In genomic region chr3:60765079-60765478, GRCm38 (mm10) we compare ENCODE assay signal across 29 mouse cellular contexts.
DNase-seq lines count a peak whose midpoint lies in the region; ATAC-seq and TF ChIP-seq lines count a peak whose summit lies in the region.
"Had no signal": no experiment of that assay in that cellular context is flagged by ENCODE, and none has a peak within 500 bp of the region (broad histone marks: within the 10 kb centered on the region; RNA-seq: fewer than 3 reads in every experiment).

No protein-coding gene starts in this region.

- no peak for TF ChIP-seq POLR2A in heart, adult 2 months (IDR thresholded peaks at IDR 0.05; ENCODE audit: insufficient read depth, low read depth, low read length)

- H3K27me3 ChIP-seq in heart, adult 2 months (ENCODE audit: control insufficient read depth, insufficient read depth, low read length): no peaks in the 10 kb centered on the region
- no peaks in the 10 kb centered on the region for H3K27me3 ChIP-seq in heart, embryonic 11.5 days (ENCODE audit: control insufficient read depth, insufficient read depth, low read length)
- no peaks in the 10 kb centered on the region for H3K27me3 ChIP-seq in lung, embryonic 14.5 days (ENCODE audit: insufficient read depth, low read length)
- H3K27me3 ChIP-seq in stomach, postnatal 0 days (ENCODE audit: control insufficient read depth, insufficient read depth, low read length): no peaks in the 10 kb centered on the region
- H3K27me3 ChIP-seq: embryonic facial prominence, embryonic 12.5 days; embryonic facial prominence, embryonic 15.5 days; heart, embryonic 12.5 days; heart, embryonic 15.5 days had no signal

- no peaks in the 10 kb centered on the region for H3K9me3 ChIP-seq in heart, embryonic 11.5 days (replicated peaks; ENCODE audit: control insufficient read depth, low read length)
- H3K9me3 ChIP-seq in lung, embryonic 14.5 days (ENCODE audit: low read depth, low read length): no peaks in the 10 kb centered on the region
- no peaks in the 10 kb centered on the region for H3K9me3 ChIP-seq in stomach, postnatal 0 days (ENCODE audit: control insufficient read depth, low read length)
- H3K9me3 ChIP-seq: embryonic facial prominence, embryonic 12.5 days; embryonic facial prominence, embryonic 15.5 days; heart, embryonic 12.5 days; heart, embryonic 15.5 days had no signal

- intact Hi-C loops in heart, adult 2 months (cut with DNase I): loop anchor here (10.0 kb wide), 2 partner anchors 150 to 420 kb away; no protein-coding TSS in a partner anchor
- intact Hi-C loops in heart, postnatal 14 days (cut with DNase I): loop anchor here (10.0 kb wide), 1 partner anchor 420 kb away; no protein-coding TSS in a partner anchor

- H3K9ac ChIP-seq in heart, adult 2 months (ENCODE audit: low read depth, low read length): no peak overlapping the region
- H3K9ac ChIP-seq in heart, embryonic 11.5 days (ENCODE audit: low read depth, low read length): no peak overlapping the region
- H3K9ac ChIP-seq in lung, embryonic 14.5 days: no peak overlapping the region
- no peak overlapping the region for H3K9ac ChIP-seq in stomach, postnatal 0 days (ENCODE audit: low read length)
- H3K9ac ChIP-seq: embryonic facial prominence, embryonic 12.5 days; embryonic facial prominence, embryonic 15.5 days; forebrain, postnatal 0 days; heart, embryonic 12.5 days; heart, embryonic 15.5 days; hindbrain, embryonic 14.5 days had no signal

- peak; percentile 43 for TF ChIP-seq CTCF in heart, adult 2 months (IDR thresholded peaks at IDR 0.05)
- peak; percentile 13; the same call in 1 of the 2 replicates for TF ChIP-seq CTCF in layer of hippocampus, adult 2 months (conservative IDR thresholded peaks at IDR 0.05)
- TF ChIP-seq CTCF in lung, embryonic 14.5 days (IDR thresholded peaks at IDR 0.05; ENCODE audit: low read depth): no peak
- peak; percentile 53 for TF ChIP-seq CTCF in stomach, postnatal 0 days (IDR thresholded peaks at IDR 0.05; ENCODE audit: low read depth)

- no peaks in the 10 kb centered on the region for H3K4me1 ChIP-seq in heart, adult 2 months (ENCODE audit: control insufficient read depth, insufficient read depth, low read length)
- no peaks in the 10 kb centered on the region for H3K4me1 ChIP-seq in heart, embryonic 11.5 days (ENCODE audit: control insufficient read depth, insufficient read depth, low read length)
- no peaks in the 10 kb centered on the region for H3K4me1 ChIP-seq in lung, embryonic 14.5 days (ENCODE audit: insufficient read depth)
- no peaks in the 10 kb centered on the region for H3K4me1 ChIP-seq in stomach, postnatal 0 days (replicated peaks; ENCODE audit: control insufficient read depth, insufficient read depth)
- H3K4me1 ChIP-seq: embryonic facial prominence, embryonic 12.5 days; embryonic facial prominence, embryonic 15.5 days; heart, embryonic 12.5 days; heart, embryonic 15.5 days had no signal

- H3K79me2 ChIP-seq in heart, adult 2 months (replicated peaks; ENCODE audit: control insufficient read depth, insufficient read depth, low read length): no peaks in the 10 kb centered on the region

- no peak for TF ChIP-seq EP300 in heart, adult 2 months (IDR thresholded peaks at IDR 0.05; ENCODE audit: insufficient read depth, low read depth, low read length)
- no peak for TF ChIP-seq EP300 in stomach, postnatal 0 days (optimal IDR thresholded peaks at IDR 0.05)

- no peak overlapping the region for H3K27ac ChIP-seq in heart, adult 2 months
- H3K27ac ChIP-seq in heart, embryonic 11.5 days (ENCODE audit: low read depth, low read length): no peak overlapping the region
- H3K27ac ChIP-seq in layer of hippocampus, adult 2 months: no peak overlapping the region
- H3K27ac ChIP-seq in lung, embryonic 14.5 days (ENCODE audit: low read depth): no peak overlapping the region
- H3K27ac ChIP-seq in stomach, postnatal 0 days (replicated peaks): no peak overlapping the region
- H3K27ac ChIP-seq: embryonic facial prominence, embryonic 12.5 days; embryonic facial prominence, embryonic 15.5 days; heart, embryonic 15.5 days; hindbrain, embryonic 14.5 days; hindbrain, postnatal 0 days had no signal

- no peak overlapping the region for H3K4me2 ChIP-seq in heart, embryonic 11.5 days
- H3K4me2 ChIP-seq in lung, embryonic 14.5 days: no peak overlapping the region
- H3K4me2 ChIP-seq in stomach, postnatal 0 days (replicated peaks; ENCODE audit: low read depth): no peak overlapping the region
- H3K4me2 ChIP-seq: embryonic facial prominence, embryonic 12.5 days; embryonic facial prominence, embryonic 15.5 days; heart, embryonic 12.5 days; heart, embryonic 15.5 days; hindbrain, embryonic 14.5 days had no signal

- H3K4me3 ChIP-seq in heart, adult 2 months: no peak overlapping the region
- no peak overlapping the region for H3K4me3 ChIP-seq in heart, embryonic 11.5 days (ENCODE audit: low read depth, low read length)
- no peak overlapping the region for H3K4me3 ChIP-seq in layer of hippocampus, adult 2 months
- H3K4me3 ChIP-seq in lung, embryonic 14.5 days (ENCODE audit: low read depth, low read length): no peak overlapping the region
- no peak overlapping the region for H3K4me3 ChIP-seq in stomach, postnatal 0 days (ENCODE audit: low read depth, low read length)
- H3K4me3 ChIP-seq: embryonic facial prominence, embryonic 12.5 days; embryonic facial prominence, embryonic 15.5 days; heart, embryonic 12.5 days; heart, embryonic 15.5 days had no signal

- H3K36me3 ChIP-seq in heart, adult 2 months (ENCODE audit: control insufficient read depth, insufficient read depth, low read length): no peaks in the 10 kb centered on the region
- H3K36me3 ChIP-seq in heart, embryonic 11.5 days (ENCODE audit: control insufficient read depth, insufficient read depth, low read length): no peaks in the 10 kb centered on the region
- H3K36me3 ChIP-seq in lung, embryonic 14.5 days (ENCODE audit: insufficient read depth): no peaks in the 10 kb centered on the region
- H3K36me3 ChIP-seq in stomach, postnatal 0 days (ENCODE audit: control insufficient read depth, insufficient read depth, low read length): no peaks in the 10 kb centered on the region
- H3K36me3 ChIP-seq: embryonic facial prominence, embryonic 12.5 days; embryonic facial prominence, embryonic 15.5 days; heart, embryonic 12.5 days; heart, embryonic 15.5 days had no signal

- no peak for DNase-seq in heart, adult 2 months
- no peak for DNase-seq in layer of hippocampus, adult 2 months (ENCODE audit: low spot score in 2 of 2)
- DNase-seq in layer of hippocampus, postnatal 10 days (ENCODE audit: low spot score in 2 of 2): no peak
- DNase-seq in lung, embryonic 14.5 days: peak; percentile 30
- no peak for DNase-seq in lung, postnatal 10 days
- DNase-seq in stomach, postnatal 0 days (ENCODE audit: low spot score): no peak
- no peak for DNase-seq in heart, postnatal 14 days
- DNase-seq: adrenal gland, postnatal 10 days; adrenal gland, postnatal 36 days; cerebellum, adult 11 months; cerebellum, adult 2 months; cerebellum, adult 9-11 months; cerebellum, postnatal 25 days; forebrain, postnatal 0 days; gastrocnemius, postnatal 10 days; gastrocnemius, postnatal 36 days; heart, postnatal 10 days; heart, postnatal 4 days had no signal

- 58% methylated on average over 4 of the region's 4 CpGs for WGBS in heart, adult 2 months
- 57% methylated on average over 4 of the region's 4 CpGs for WGBS in heart, embryonic 11.5 days (ENCODE audit: insufficient replicate concordance)
- WGBS in lung, embryonic 14.5 days: 57% methylated on average over 4 of the region's 4 CpGs
- 54% methylated on average over 4 of the region's 4 CpGs for WGBS in stomach, postnatal 0 days

- ATAC-seq in heart, embryonic 11.5 days (replicated peaks; ENCODE audit: insufficient number of reproducible peaks, low FRiP score, low TSS enrichment): no peak
- ATAC-seq in lung, embryonic 14.5 days (ENCODE audit: insufficient read depth): no peak
- ATAC-seq in stomach, postnatal 0 days (ENCODE audit: low FRiP score, low TSS enrichment): no peak
- ATAC-seq: CD4-positive, CD25-positive, alpha-beta regulatory T cell, adult 4 months; forebrain, embryonic 14.5 days; forebrain, postnatal 0 days; hindbrain, postnatal 0 days; inflammation-experienced regulatory T-cells, adult 6 months; Patski had no signal
